Mouse (Mus musculus) liver, postnatal 0 days (tissue): ENCODE data around the gene Pef1.

Source experiments
- CTCF ChIP-seq: sonication (generic); IDR thresholded peaks from 2 replicates; pipeline ENCODE4 v1.5.1; 2016; ENCODE audit warnings: antibody characterized with exemption, low read depth
- EP300 ChIP-seq: IDR thresholded peaks from 2 replicates; pipeline ENCODE4 v1.6.1; 2016; ENCODE audit warnings: antibody characterized with exemption, low read depth, mild to moderate bottlenecking

- TF ChIP-seq CTCF: no peak
- no peak for TF ChIP-seq EP300
Observed at GRCm38 (mm10) chr4:130054727-130055126, 47.6 kb upstream of the Pef1 start.
